Mouse (Mus musculus): ENCODE results near the gene Rora.

The Rora gene

DNA sequence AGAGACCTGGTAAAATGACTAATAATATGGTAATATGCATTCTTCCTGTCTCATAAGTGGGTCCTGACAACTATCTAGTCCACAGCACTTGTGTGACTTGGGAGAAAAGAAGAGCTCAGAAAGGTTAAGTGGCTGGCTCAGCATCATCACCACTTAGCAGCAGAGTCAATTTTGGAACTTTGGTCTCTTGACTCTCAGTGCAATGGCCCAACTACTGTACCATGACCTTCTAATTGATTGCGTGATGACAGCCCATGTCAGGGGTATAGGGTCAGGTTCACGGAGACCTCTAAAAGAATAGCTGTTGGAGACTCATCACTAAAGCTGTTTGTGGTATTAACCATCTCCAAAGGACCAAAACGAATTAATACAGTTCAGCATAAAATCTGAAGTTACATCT is 659.7 kb downstream of the Rora start:
- no peak for DNase-seq (ENCODE audit: low read depth)

DNA sequence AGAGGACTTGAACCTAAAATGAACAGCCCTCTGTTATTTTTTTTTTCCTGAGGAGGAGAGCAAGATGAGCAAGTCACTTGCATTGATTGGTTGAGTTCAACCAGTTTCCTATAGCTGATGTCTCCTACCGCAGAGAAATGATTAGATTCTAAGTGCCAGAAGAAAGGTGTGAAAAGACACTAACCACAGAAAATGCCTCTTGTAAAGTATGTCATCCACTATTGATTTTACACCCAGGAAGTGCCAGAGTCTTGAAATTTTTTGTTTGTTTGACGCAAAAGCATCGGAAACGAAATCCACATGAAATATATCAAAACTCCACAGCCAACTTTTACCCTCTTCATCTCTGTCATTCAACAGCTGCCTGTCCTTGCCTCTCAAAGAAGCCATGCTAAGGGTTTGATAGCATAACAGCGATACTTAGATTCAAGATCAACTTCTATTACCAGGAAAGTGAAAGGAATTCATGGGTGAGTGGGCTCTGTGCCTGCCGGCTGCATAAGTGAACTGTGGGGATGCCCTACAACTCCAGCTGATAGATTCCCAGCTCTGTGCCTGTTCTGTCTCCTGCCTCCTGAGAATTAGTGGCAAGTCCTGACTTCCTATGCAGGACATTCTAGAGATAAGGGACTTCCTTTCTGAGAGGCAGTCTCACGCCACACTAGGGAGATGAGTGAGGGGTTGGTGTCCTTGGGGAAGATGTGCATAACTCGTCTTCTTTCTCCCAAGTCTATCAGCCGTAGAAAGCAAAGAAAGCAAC is 661.0 kb downstream of the Rora start:
- no peak for DNase-seq (ENCODE audit: low read depth)

DNA sequence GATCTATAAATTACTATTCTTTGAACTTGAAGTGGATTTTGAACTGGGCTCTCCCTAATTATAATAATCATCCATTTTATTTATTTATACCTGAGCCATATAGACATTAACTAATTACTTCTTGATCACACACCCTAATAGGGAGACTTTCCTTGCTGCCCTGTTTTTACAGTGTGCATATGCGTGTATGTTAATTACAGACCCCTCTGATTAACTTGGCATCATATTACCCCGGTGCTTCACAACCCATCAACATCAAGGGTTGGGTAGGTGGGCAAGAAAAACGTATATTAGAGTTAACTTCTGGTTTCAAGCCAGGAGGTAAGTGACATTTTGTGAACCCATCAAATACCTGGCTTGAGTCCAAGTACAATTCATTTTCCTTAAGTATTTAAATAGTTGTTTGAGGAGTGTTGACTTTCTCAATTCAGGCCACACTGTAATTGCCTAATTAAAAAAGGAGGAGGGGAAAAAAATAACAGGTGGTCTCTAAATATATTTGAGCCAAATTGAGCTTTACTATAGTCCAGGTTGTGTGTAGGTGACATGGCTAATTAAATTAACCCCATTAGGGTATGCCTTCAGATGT is 664.0 kb downstream of the Rora start:
- DNase-seq (ENCODE audit: low read depth) = no peak

DNA sequence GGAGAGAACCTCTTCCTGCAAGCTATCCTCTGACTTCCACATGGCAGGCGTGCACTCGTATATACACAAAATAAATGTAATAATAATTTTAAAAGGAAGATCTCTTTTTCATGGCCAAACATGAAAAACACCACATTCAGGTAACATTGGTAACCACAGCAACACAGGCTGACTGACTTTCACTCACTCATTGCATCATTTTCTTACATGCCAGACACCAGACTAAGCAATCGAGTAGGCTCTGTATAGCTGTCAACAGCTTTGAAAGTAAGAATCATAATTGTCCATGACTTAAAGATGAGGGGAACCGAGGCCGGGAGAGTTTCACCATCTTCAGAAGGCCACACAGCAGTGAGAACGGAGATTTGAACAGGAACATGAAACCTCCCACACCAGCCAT is 665.8 kb downstream of the Rora start:
- DNase-seq (ENCODE audit: low read depth) = no peak

DNA sequence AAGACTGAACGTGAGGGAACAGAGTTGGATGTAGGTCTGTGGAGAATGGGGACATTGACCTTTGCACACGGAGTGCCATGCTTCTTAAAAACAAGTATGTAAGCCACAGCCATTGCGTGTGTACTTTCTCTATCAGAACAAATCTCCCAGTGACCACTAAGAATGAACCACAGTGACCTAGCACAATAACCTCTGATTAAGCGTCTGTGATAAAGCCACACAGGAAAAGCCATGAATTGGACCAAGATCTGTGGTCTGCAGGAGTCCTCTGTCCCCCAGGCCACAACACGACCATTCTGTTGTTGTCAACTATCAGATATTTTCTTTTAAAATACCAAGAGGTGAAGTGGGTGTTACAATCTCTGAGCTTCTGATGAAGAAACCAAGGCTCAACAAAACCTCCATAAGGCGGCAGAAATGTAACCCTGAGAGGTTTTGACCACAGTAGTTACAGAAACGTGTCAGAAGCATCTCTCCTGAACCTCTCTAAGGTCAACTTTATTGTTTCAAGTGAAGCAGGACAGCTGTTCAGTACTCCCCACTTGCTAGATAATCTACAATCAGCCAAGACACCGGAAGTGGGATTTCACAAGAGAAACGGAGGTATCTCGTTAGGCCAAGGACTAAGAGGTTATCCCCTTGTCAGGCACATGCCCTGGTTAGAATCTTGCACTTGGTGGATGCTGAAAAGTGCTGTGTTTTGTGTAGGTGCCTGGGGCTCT is 666.5 kb downstream of the Rora start:
- peak; percentile 83 for DNase-seq (ENCODE audit: low read depth)

DNA sequence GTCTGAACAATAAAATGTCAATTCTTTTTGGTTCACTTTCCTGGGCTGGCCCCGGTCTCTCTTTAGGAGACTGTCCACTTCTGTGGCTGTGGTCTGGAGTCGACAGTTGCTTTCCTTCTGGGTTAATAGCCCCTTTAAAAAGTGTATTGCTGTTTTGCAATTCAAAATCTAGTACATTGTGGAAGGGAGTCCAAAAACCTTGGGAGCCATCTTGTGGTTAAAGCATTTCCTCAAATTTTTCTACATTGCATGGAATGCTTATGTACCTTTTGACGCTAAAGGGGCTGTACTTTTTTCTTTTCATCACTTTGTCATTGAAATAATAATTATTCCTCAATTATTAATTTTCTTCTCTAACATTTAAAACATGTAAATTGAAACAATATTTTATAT is 667.0 kb downstream of the Rora start:
- no peak for DNase-seq (ENCODE audit: low read depth)

DNA sequence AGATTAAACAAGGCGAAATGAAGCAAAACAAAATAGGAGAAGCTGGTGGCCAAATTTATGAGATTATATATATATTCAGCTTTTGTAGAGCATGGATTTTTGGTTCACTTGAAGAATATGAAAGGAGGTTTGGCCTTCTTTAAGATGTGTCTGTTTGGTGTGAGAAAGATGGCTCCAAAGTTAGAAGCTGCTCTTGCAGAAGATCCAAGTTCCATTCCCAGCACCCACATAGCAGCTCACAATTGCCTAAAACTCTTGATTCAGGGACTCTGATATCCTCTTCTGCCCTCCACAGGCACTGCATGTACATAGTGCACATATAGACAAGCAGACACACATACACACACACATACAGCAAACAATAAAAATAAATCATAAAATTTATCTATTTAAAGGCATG is 668.4 kb downstream of the Rora start:
- DNase-seq (ENCODE audit: low read depth) = no peak

DNA sequence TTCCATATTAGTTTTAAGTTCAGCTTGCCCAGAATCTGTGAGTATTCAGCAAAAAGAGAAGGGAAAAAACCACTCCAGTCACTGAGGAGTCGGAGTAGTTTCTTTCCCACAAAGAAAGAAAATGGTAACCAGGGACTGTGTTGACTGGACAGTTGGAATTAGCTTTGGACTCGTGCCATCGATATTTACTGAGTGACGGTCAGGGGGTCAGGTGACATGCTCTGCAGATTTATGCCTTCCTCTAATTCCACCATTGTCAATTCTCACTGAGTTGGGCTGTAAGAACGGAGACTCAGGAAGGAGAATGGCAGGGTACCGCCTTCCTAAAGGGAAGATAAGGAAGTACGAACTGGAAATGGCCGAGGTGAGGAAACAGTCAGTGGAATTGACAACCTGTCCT is 670.2 kb downstream of the Rora start:
- DNase-seq (ENCODE audit: low read depth) = no peak

DNA sequence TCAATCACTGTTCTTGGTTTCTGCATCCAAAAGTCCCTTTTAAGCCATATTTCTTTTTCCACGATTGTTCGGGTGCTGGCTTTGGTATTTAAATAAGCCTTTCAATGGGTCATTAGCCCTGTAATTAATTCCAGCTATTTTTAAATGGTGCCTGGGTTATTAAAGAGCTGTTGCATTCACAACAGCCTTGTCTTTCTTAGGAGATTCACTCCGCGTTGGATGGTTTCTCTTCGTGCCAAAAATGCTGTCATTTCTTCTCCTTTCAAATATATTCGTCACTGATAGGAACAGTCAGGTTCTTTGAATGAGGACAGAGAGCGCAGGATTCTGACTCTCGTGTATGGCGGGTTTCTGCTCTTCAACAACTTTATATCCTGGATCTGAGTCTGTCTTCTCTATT is 673.5 kb downstream of the Rora start:
- DNase-seq (ENCODE audit: low read depth) = no peak

DNA sequence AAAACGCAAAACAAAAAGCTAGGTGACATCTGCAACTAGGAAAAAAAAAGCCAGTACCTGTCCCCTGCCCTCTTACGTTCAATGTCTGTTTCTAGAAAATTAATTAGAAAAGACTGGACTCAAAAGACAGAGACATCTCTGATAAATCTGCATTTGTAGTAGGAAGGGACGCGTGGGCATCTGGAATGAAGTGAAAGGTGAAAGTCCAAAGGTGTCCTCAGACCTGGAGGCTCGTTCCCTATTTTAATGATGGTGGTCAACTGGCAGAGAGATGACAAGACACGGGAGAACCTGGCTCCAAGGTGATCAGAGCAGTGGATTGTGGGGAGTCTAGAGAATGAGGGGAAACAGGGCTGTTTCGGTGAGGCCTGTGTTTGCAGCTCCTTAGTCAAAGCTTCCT is 674.0 kb downstream of the Rora start:
- no peak for DNase-seq (ENCODE audit: low read depth)

DNA sequence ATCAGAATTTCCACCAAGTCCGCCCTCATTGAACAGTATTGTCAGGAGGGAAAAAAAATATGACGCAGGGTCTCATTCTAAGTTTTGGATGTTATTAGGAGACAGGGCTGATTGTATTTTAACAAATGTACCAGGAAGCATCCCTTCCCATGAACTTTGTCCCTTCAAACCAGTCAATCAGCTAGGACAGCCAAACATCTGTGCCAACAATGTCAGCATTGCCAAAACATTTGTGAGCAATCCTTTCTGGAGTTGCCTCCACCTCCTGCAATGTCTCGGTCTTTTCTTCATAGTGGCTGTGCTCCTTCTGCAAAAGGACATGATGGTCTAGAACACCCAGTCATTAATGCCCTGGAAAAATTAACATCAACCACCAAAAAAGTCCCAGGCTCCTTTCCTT is 678.2 kb downstream of the Rora start:
- DNase-seq (ENCODE audit: low read depth) = no peak

DNA sequence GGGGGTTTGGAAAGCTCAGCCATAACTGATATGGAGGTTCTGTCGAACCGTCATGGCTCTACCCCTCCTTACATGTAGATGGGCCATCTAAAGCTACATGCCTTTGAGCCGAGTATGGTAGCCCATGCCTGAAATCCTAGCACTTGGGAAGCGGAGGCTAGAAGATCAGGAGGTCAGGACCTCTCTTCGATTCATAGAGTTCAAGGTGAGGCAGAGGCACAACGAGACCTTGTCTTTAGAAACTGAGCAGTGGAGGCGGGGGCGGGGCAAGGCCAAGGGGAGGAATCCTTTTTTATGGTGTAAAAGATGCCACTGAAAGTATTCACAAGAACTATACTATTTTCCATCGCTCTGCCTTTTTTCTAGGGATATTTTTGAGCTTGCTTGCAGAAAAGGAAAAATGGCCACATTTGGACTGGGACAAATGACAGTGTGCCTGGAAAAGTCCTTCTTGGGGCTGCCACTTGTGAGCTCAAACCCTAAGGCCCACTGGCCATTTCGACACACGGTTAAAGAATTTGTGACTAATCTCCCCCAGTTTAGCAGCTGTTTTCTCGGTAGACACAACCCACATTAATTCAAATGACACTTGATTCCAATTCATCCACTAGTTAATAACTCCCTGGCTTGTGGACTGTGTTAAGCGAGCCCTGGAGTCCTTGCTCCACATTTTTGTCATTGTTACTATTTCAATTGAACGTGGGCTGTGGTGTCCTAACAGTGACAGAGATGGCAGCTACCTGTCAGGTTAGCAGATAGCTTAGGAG is 679.4 kb downstream of the Rora start:
- DNase-seq (ENCODE audit: low read depth) = no peak

DNA sequence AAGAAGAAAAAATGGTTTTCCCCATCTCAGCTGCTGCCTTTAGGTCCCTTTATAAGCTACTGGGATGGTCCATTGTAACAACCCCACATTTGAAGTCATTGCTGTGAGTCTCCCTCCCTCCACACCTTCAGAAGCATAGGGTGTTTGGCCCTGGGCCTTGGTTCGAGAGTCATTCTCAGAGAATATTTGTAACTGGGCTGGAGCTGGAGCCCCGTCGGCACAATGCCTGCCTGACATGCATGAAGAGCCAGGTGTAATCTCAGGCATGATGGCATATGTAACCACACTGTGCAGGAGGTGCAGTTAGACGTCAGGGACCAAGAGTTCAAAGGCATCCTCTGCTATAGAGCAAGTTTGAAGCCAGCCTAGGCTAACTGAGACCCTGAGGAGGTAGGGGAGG is 680.1 kb downstream of the Rora start:
- no peak for DNase-seq (ENCODE audit: low read depth)

DNA sequence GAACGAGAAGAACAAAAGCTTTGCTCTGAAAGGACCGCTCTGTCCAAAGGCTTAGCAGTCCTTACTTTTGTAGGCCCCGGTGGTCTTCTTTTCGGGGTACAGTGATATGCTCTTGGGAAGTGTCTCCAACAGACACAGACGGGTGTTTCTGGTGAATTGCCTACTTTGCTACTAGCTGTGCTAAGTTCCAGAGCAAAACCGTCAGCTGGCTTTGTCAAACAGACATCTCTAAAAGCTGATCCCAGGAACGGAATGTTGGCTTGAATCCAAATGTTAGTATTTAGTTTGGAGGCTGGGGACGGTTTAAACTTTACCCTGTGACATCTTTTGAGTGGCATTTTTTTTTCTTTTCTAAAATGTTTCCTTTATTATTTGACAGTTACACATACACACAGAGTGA is 680.5 kb downstream of the Rora start:
- DNase-seq (ENCODE audit: low read depth) = no peak

DNA sequence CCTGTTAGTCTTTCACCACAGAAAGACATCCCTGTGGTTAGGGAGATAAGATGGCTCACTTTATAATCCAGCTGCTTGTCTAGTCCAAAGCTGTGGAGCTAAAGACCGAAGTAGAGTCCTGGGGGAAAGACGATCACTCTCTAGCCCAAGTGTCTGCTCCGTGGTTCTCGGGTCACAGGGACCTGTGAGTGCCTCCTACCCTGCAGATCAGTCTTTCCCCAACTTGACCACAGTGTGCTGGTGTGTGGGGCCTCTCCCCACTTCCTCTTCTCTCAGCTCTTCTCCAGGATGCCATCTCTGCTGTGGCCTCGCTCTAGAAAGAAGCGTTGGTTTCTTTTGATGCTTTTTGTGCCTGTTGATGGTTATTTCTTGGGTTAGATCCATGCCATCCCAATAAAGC is 682.5 kb downstream of the Rora start:
- peak; percentile 26 for DNase-seq (ENCODE audit: low read depth)

DNA sequence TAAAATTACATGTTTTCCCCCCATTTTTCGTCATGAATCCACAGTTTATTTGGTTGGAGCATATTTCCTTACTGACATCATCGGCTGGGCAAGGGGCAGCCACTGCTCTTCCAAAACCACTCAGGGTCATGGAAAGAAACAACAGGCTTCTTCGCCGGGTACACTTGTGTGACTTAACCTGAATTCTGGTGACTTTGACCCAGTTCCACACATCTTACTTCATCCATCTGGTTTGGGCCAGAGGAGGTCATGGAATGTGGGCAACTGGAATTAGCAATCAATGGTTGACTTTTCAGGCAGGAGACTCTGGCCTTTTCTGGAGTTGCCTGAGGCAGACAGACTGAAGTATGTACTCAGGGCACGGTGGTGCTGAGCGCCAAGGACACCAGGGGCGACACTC is 685.6 kb downstream of the Rora start:
- DNase-seq (ENCODE audit: low read depth) = no peak

DNA sequence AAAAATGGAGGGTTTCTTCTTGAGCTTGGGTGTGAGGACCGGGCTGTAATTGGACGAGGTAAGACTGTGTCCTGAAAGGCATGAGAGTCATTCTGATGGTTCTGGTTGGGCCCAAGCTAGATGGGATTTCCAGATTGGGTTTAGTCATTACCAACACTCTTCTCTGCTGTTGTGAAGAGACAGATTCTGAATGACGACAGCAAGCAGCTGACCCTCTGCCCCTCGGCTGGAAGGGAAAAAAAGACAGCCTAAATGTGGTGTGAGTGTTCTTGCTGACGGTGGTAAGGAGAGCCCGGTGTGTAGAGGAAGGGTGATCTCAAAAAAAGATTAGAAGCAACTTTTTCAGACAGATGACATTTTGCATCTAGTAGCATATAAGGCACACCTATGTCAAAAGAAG is 686.2 kb downstream of the Rora start:
- DNase-seq (ENCODE audit: low read depth) = no peak

DNA sequence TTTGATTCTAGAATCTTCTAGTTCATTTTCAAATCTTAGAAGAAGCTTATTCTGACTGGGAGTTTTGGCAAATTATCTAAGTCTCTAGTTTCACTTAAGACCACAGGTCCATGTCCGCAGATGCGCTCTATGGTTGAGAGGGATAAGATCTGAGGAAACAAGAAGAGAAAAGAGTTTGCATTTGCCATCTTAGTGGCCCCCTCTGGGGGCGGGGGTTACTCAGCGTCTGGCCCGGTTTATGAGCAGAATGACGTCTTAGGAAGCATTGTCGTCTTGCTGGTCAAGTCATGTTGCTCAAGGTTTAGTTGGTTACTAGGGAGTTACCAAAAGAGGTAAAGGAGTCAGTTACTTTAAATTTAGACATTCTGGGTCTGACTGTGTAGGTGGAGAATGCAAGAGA is 686.8 kb downstream of the Rora start:
- DNase-seq (ENCODE audit: low read depth) = no peak

DNA sequence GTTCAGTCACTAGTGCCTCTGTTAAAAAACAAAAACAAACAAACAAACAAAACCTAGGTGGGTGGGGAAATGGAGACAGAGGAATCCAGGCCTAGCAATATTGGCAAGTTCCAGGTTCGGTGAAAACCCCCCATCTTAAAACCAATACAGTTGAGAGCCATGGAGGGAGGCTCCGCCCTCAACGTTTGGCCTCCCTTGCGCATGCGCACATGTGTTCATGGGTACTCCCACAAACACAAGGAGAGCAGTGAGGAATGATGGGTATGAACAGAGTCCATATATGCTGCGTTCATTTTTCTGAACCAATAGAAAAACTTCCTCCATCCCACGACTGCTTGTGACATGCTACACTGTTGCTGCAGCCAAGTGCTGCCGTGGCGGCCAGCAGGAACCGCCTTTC is 690.3 kb downstream of the Rora start:
- no peak for DNase-seq (ENCODE audit: low read depth)

DNA sequence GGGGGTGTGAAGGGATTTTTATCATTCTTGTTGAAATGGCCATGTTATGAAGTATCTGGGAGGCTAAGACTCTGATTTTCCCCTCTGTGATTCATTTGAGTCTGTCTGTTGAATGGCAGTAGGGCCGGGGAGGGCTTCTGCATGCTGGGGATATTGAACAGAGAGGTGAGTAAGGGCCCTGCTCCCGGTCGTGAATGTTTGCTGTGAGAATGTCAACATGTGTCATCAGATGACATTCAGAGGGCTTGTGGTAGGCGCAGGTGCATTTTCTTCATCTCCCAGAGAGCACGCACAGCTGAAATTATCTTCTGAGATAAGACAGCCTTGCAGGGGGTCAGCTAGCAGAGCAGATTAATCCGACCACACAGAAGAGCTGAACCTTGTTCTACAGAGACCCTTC is 692.0 kb downstream of the Rora start:
- no peak for DNase-seq (ENCODE audit: low read depth)

DNA sequence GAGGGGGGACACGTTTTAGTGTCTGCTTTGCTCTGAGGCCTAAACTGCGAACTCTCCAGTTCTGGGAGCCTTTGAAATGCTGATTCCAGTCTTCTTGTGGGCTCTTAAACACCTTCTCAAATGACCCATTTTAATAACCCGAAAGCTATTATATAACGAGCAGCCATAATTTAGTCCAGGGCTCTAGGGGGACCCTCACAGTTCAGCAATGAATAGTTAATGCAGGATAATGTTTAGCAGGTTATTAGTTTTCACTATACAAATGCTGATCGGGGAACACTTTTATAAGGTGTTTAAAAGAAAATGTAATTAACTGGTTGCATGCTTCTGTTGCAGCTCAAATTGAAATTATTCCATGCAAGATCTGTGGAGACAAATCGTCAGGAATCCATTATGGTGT is 694.2 kb downstream of the Rora start:
- no peak for DNase-seq (ENCODE audit: low read depth)

DNA sequence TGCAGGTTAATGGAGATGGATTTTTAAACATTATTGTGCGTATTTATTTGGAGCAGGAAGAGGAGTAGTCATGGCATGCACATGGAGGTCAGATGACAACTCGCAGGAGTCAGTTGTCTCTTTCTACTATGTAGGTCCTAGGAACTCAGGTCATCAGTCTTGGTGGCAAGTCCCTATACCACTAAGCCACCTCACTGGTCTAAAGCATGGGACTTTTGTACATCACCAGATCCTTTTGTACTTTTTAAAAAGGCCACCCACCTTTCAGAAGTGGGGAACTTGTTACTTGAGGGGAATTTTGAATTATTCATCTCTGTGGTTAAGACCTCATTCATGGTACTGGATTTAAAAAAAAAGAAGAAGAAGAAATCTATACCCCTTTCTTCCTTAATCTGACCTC is 696.0 kb downstream of the Rora start:
- DNase-seq (ENCODE audit: low read depth) = no peak

DNA sequence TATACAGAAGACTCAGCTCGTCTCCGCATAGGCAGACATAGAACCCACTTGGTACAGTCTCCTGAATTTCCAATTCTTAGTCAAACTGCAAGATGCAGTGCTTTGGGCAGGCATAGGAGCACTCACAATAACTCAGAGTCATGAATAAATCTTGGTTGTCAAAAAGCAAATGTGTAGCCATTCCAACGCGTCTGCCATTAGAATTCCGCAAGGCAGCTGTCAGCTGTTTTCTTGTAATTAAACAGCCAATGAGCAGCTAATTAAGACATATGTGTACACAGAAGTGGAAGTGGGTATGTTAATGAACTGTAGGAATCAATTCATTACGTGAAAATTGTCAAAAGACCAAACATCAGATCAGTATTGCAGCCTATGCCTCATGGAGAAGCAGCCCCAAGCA is 700.6 kb downstream of the Rora start:
- DNase-seq (ENCODE audit: low read depth) = no peak

Data from 416B (cell line).